Mouse (Mus musculus): Measurements from ENCODE around the gene Mrgprb5. TPM values are rescaled to one million over a fixed set of nuclear protein-coding genes. Genes with fewer than 3 reads are reported as not detected.

Mrgprb5 gene
- total and polyA plus RNA-seq, 2 experiments from 2014 or later = not detected

GRCm38 (mm10) chr7:48123806-48124205 is 45.0 kb downstream of the Mrgprb5 start:
- H3K4me1 ChIP-seq (ENCODE audit: insufficient read depth) = no peaks in the 10 kb centered on the region
- no peak overlapping the region for H3K4me2 ChIP-seq (ENCODE audit: low read depth)
- no peak for ATAC-seq
- H3K27me3 ChIP-seq (ENCODE audit: insufficient read depth, low read length) = no peaks in the 10 kb centered on the region
- H3K9ac ChIP-seq = no peak overlapping the region
- no peak overlapping the region for H3K27ac ChIP-seq (ENCODE audit: low read depth, low read length)
- no peak overlapping the region for H3K4me3 ChIP-seq (ENCODE audit: low read depth, low read length)
- TF ChIP-seq CTCF (IDR thresholded peaks at IDR 0.05; ENCODE audit: low read depth) = no peak
- H3K36me3 ChIP-seq (ENCODE audit: insufficient read depth) = no peaks in the 10 kb centered on the region
- H3K9me3 ChIP-seq (ENCODE audit: low read length) = no peaks in the 10 kb centered on the region
- WGBS = 77% methylated on average over 5 of the region's 5 CpGs
- DNase-seq = no peak

Other genes starting within 250 kb of the Mrgprb5 start
- gene Mrgpra4, start 186.9 kb downstream of the Mrgprb5 start, total RNA-seq (2014; rRNA removed) = not detected in 2 replicates
- not detected in 2 replicates for gene Mrgpra4, start 186.9 kb downstream of the Mrgprb5 start, polyA plus RNA-seq (2015; fragmentation: Nextera tagmentation; extraction: Ambion mirVana)
- not detected in 2 replicates for gene Mrgprx1, start 141.4 kb downstream of the Mrgprb5 start, total RNA-seq (2014; rRNA removed)
- not detected in 2 replicates for gene Mrgprx1, start 141.4 kb downstream of the Mrgprb5 start, polyA plus RNA-seq (2015; fragmentation: Nextera tagmentation; extraction: Ambion mirVana)
- not detected in 2 replicates for gene Mrgprb4, start 30.3 kb upstream of the Mrgprb5 start, total RNA-seq (2014; rRNA removed)
- gene Mrgprb4, start 30.3 kb upstream of the Mrgprb5 start, polyA plus RNA-seq (2015; fragmentation: Nextera tagmentation; extraction: Ambion mirVana) = not detected in 2 replicates
- not detected in 2 replicates for gene Mrgprb8, start 219.5 kb upstream of the Mrgprb5 start, total RNA-seq (2014; rRNA removed)
- not detected in 2 replicates for gene Mrgprb8, start 219.5 kb upstream of the Mrgprb5 start, polyA plus RNA-seq (2015; fragmentation: Nextera tagmentation; extraction: Ambion mirVana)